Mouse (Mus musculus) limb, embryonic 12.5 days (tissue): ENCODE results near the gene Smurf1. TPM values are rescaled to one million over a fixed set of nuclear protein-coding genes. Genes with fewer than 3 reads are reported as not detected.

Experiments
- ATAC-seq: fragments of 200-750 bp; cut with Nextera tagmentation; 2 replicates; pipeline ENCODE4 v1.8.0; 2017; ENCODE audit warnings: low read depth, moderate TSS enrichment; ENCODE audit not compliant: insufficient number of reproducible peaks, insufficient read depth, low FRiP score, low TSS enrichment
- H3K27ac ChIP-seq: fragments of 300-500 bp; sonication (generic); 2 replicates; pipeline ENCODE4 v1.5.1; 2016; ENCODE audit warnings: mild to moderate bottlenecking, moderate library complexity
- H3K27me3 ChIP-seq: fragments of 300-500 bp; sonication (generic); 2 replicates; pipeline ENCODE4 v1.6.1; 2016; ENCODE audit warnings: mild to moderate bottlenecking, moderate library complexity
- H3K36me3 ChIP-seq: fragments of 300-500 bp; sonication (generic); 2 replicates; pipeline ENCODE4 v1.6.1; 2016; ENCODE audit warnings: mild to moderate bottlenecking, moderate library complexity
- H3K4me1 ChIP-seq: fragments of 300-500 bp; sonication (generic); replicated peaks from 2 replicates; pipeline ENCODE4 v1.6.1; 2016
- H3K4me2 ChIP-seq: fragments of 300-500 bp; sonication (generic); 2 replicates; pipeline ENCODE4 v1.6.1; 2016; ENCODE audit warnings: mild to moderate bottlenecking, moderate library complexity
- H3K4me3 ChIP-seq: fragments of 300-500 bp; sonication (generic); replicated peaks from 2 replicates; pipeline ENCODE4 v1.5.1; 2016; ENCODE audit warnings: mild to moderate bottlenecking
- H3K9ac ChIP-seq: fragments of 300-500 bp; sonication (generic); replicated peaks from 2 replicates; pipeline ENCODE4 v1.6.1; 2016; ENCODE audit warnings: mild to moderate bottlenecking, moderate library complexity
- H3K9me3 ChIP-seq: fragments of 300-500 bp; sonication (generic); 2 replicates; pipeline ENCODE4 v1.6.1; 2016; ENCODE audit warnings: mild to moderate bottlenecking, moderate library complexity
- WGBS: fragments of 180-500 bp; shearing (Covaris S2); methylation state at CpG from one replicate; pipeline ENCODE4 v1.1.7; 2016; 5-methylcytosine and 5-hydroxymethylcytosine counted together
- microRNA-seq: library from miRNA; unstranded; fragments of <30 nt; microRNA quantifications from one replicate; pipeline ENCODE4, GENCODE M21; 2017
- polyA plus RNA-seq: library from polyadenylated mRNA; unstranded; fragments of >200 nt; fragmentation: Nextera tagmentation; extraction: Ambion mirVana; gene quantifications from 2 replicates; pipeline ENCODE4 v1.2.1, GENCODE M21; 2016

Smurf1 gene
- polyA plus RNA-seq, 1 experiment from 2014 or later: 23.3 TPM

- H3K36me3 ChIP-seq: peaks cover 100% of the 10 kb centered on the region
- no peaks in the 10 kb centered on the region for H3K9me3 ChIP-seq
- ATAC-seq: no peak
- no peak overlapping the region for H3K27ac ChIP-seq
- WGBS: 88% methylated on average over 9 of the region's 9 CpGs
- H3K4me2 ChIP-seq: no peak overlapping the region
- H3K27me3 ChIP-seq: no peaks in the 10 kb centered on the region
- H3K4me1 ChIP-seq: no peaks in the 10 kb centered on the region
- no peak overlapping the region for H3K4me3 ChIP-seq
- H3K9ac ChIP-seq: no peak overlapping the region
These were observed 133.7 kb downstream of the Smurf1 start for GRCm38 (mm10) chr5:144831840-144832469.

GRCm38 (mm10) chr5:144829631-144830030, 136.0 kb downstream of the Smurf1 start:
- H3K9me3 ChIP-seq: no peaks in the 10 kb centered on the region
- no peaks in the 10 kb centered on the region for H3K27me3 ChIP-seq
- H3K4me3 ChIP-seq: no peak overlapping the region
- H3K4me2 ChIP-seq: no peak overlapping the region
- H3K36me3 ChIP-seq: peaks cover 100% of the 10 kb centered on the region
- no peak overlapping the region for H3K27ac ChIP-seq
- no peak overlapping the region for H3K9ac ChIP-seq
- no peak for ATAC-seq
- no peaks in the 10 kb centered on the region for H3K4me1 ChIP-seq
- WGBS: 95% methylated on average over 4 of the region's 4 CpGs

DNA sequence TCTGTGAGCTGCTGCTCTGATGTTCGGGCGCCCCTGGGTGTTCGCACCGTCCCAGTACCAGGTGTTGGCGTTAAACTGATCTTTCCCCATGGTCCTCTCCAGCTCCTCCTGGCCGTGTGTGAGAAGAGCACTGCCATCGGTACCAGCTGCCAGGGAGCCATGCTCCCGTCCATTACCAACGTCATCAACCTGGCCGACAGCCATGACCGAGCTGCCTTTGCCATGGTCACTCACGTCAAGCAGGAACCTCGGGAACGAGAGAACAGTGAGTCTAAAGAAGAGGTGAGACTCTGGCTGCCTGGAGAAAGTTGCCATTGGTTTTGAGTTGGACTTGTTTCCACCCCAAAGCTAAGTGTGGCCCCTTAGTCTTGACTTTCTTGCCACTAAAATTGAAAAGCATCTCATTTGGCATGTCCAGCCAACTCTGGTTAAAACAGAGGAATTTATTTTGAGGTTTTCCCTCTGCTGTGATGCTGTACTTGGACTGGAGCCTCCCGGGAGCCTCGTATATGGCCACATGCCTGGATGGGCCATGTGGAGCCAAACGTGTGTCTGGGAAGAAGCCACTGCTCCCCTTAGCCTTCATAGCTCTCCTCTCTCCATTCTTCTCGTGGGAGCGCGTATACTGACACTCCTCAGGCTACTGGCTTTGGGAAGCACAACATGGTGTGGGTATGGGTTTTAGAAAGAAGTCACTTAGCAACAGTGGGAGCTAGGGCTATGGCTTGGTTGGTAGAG, 137.1 kb downstream of the Smurf1 start:
- Histone ChIP-seq H3K4me3 (no peak overlapping the region), H3K9me3 (no peaks in the 10 kb centered on the region), H3K27ac (no peak overlapping the region), H3K4me1 (no peaks in the 10 kb centered on the region), H3K27me3 (no peaks in the 10 kb centered on the region), H3K9ac (no peak overlapping the region), H3K4me2 (no peak overlapping the region), H3K36me3 (peaks cover 100% of the 10 kb centered on the region)
- WGBS: 91% methylated on average over 20 of the region's 20 CpGs
- no peak for ATAC-seq

Small RNA genes lying within 50 kb of the gene (microRNA-seq; reads per million reads assigned to microRNA genes)
- gene Mir7039: 0.70 reads per million

Other genes starting within 250 kb of the Smurf1 start
- 0.14 TPM in 2 replicates for gene Tmem130, start 204.0 kb downstream of the Smurf1 start, polyA plus RNA-seq
- gene Trrap, start 198.1 kb downstream of the Smurf1 start, polyA plus RNA-seq: 95.5 and 99.2 TPM in 2 replicates
- not detected in 2 replicates for gene Gm4871, start 66.9 kb upstream of the Smurf1 start, polyA plus RNA-seq
- not detected in 2 replicates for gene 1700018F24Rik, start 77.1 kb upstream of the Smurf1 start, polyA plus RNA-seq
- 139 and 142 TPM in 2 replicates for gene Arpc1a, start 118.0 kb upstream of the Smurf1 start, polyA plus RNA-seq
- gene Kpna7, start 118.2 kb upstream of the Smurf1 start, polyA plus RNA-seq: 0.36 and 0.41 TPM in 2 replicates
- 131 and 151 TPM in 2 replicates for gene Arpc1b, start 148.4 kb upstream of the Smurf1 start, polyA plus RNA-seq
- 132 and 145 TPM in 2 replicates for gene Pdap1, start 174.4 kb upstream of the Smurf1 start, polyA plus RNA-seq
- 250 and 254 TPM in 2 replicates for gene Bud31, start 174.5 kb upstream of the Smurf1 start, polyA plus RNA-seq
- gene Ptcd1, start 201.3 kb upstream of the Smurf1 start, polyA plus RNA-seq: 18.5 and 20.4 TPM in 2 replicates
- 65.9 and 67.2 TPM in 2 replicates for gene Cpsf4, start 201.4 kb upstream of the Smurf1 start, polyA plus RNA-seq
- 603 and 604 TPM in 2 replicates for gene Atp5j2, start 226.2 kb upstream of the Smurf1 start, polyA plus RNA-seq
- 8.2 and 9.1 TPM in 2 replicates for gene Zkscan14, start 236.0 kb upstream of the Smurf1 start, polyA plus RNA-seq
- 21.5 and 21.8 TPM in 2 replicates for gene Zkscan5, start 238.7 kb upstream of the Smurf1 start, polyA plus RNA-seq